Mouse (Mus musculus): ENCODE results near the gene Xrra1.

- TF ChIP-seq CTCF (IDR thresholded peaks at IDR 0.05; ENCODE audit: low read depth) (no peak), EP300 (IDR thresholded peaks at IDR 0.05; ENCODE audit: low read depth) (no peak)
These were observed 21.4 kb upstream of the Xrra1 start for GRCm38 (mm10) chr7:99837358-99838071.
